Mouse (Mus musculus) spleen, adult 12 weeks (tissue): ENCODE results near the gene Tmed4.

Source experiments
- DNase-seq: peaks from one replicate; pipeline ENCODE4 v3.0.0; 2022; ENCODE audit warnings: low spot score

Tmed4 gene

GRCm38 (mm10) chr11:6274387-6275093 lies at the start of gene Tmed4:
TSS of gene Tmed4 (minus strand) at chr11:6274870.
- peak; percentile 83 for DNase-seq

GRCm38 (mm10) chr11:6323348-6323747 lies 48.7 kb upstream of the Tmed4 start:
- DNase-seq, result no peak

DNA sequence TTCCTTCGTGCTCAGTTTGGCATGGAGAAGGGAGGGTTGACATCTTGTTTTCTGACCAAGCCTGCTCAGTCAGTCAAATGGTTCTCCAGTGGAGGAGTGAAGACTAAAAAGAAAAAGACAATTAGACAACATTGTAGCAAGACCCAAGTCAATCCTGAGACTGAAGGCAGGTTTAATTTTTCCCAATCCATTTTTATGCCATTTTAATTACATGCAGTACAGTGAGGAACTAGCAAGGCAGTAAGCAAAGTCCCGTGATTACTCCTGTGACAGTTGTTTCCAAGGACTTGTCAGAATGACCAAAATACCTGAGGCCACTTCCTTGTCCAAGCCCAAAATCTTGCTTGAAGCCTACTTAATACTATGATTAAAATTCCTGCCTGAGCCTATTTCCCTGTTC lies 47.4 kb upstream of the Tmed4 start:
- DNase-seq, result no peak

DNA sequence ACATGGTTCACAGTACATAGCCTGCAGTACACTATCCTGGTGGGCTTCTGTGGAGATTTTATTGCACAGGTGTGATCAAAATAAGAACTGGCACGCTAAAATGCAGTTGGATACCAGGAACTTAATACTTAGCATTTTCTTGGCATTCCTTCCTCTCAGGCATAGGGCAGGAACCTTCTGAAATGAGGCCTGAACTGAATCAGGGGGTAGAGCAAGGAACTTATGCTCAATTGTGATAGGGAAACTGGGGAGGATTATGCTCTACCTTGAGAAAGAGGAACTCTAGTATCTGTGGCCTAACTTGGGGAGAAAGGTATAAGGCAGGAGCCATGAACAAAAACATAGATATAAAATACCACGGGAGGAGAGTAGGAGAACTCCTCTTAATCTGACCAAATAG lies 44.7 kb upstream of the Tmed4 start:
- no peak for DNase-seq

- no peak for DNase-seq
These were observed 43.9 kb upstream of the Tmed4 start for GRCm38 (mm10) chr11:6318559-6318958.

- no peak for DNase-seq
These were observed 42.2 kb upstream of the Tmed4 start for GRCm38 (mm10) chr11:6316821-6317220.

- DNase-seq, result no peak
These were observed 39.3 kb upstream of the Tmed4 start for GRCm38 (mm10) chr11:6313874-6314406.

DNA sequence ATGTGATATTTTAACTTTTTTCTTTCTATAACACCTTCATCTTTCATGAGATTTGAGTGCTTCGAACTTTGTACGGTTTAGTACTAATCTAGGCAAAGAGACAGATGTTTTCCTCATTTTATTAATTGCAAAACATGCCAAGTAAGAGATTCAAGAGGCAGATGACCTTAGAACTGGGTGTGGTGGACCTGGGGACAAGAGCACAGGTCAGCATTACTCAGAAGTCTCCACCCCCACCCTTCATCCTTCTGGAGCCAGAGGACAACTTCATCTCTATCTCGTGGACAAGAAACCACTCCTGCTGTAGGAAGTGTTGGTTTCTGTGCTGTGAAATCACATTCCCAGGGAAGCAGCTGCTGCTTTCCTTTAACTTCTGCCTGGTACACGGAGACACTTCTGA lies 33.5 kb upstream of the Tmed4 start:
- DNase-seq, result no peak

DNA sequence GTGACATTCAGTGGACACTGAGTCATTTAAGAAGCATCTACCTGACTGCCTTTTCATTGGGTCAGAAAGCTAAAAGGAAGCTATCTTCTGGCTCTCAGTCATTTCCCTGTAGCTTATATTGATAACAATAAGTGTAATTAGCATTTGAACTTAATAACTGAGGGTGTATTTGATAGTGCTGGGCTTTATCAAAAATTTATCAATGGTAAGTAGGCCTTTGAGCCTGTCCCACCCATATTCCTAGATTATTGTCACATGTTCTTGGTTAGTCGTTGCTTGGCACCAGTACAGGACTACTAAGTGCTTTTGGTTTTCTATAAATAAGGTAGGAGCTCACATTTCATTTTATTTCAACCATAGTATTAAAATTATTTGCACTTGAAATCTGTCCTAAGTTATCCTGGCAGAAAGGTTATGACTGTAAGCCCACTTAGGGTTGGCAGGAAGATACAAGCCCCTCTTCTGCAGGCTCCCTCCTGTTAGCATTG lies 31.3 kb upstream of the Tmed4 start:
- DNase-seq, result no peak

DNA sequence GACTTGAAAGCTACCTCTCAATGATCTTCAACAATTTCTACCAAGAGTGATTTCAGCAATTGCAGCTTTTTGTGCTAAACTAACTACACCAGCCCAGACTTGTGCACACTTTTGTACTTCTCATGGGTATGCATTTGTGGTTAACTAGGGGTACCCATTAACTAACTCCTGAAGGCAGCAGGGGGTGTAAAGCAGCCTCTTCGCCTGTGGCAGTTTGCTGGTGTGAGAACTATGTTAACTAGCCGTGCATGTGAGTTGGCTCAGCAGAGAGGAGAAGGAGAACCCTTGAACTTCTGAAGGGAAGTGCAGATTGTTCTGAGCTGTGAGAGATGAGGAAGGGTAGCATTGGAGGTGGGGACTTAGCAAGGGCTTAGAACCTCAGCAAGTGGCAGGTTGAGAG lies 28.1 kb upstream of the Tmed4 start:
- no peak for DNase-seq

DNA sequence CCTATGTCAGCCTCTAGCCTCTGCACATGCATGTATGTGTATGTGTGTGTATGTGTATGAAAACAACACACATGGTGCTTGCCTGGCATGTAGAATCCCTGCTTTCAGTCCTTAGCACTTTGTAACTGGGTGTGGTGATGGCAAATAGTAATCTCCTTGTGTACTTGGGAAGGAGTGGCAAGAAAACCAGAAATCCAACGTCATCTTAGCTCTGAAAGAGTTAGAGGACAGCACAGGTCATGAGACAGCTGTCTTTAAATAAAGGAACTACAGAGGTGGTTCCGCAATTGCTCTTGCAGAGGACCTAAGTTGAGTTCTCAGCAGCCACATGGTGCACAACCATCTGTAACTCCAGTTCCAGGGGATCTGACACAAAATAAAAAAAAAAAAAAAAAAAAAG lies 24.8 kb upstream of the Tmed4 start:
- no peak for DNase-seq

- no peak for DNase-seq
These were observed 21.4 kb upstream of the Tmed4 start for GRCm38 (mm10) chr11:6296077-6296476.

DNA sequence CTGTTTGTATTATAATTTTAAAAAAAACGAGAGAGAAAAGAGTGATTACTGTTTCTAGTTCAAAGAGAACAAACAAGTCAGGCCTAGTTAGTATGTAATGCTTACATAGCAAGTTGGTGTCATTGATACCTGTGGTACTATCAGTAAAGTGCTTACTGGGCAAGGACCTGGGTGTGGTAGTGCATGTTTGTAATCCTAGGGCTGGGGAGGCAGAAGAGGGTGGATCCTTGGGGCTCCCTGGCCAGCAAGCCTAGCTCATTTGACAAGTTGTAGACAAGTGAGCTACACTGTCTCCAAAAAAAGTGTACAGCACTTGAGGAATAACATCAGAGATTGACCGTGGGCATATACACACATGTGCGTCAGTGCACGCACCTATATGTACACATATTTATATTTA lies 20.0 kb upstream of the Tmed4 start:
- peak; percentile 34 for DNase-seq

GRCm38 (mm10) chr11:6293601-6294000 lies 18.9 kb upstream of the Tmed4 start:
- no peak for DNase-seq

DNA sequence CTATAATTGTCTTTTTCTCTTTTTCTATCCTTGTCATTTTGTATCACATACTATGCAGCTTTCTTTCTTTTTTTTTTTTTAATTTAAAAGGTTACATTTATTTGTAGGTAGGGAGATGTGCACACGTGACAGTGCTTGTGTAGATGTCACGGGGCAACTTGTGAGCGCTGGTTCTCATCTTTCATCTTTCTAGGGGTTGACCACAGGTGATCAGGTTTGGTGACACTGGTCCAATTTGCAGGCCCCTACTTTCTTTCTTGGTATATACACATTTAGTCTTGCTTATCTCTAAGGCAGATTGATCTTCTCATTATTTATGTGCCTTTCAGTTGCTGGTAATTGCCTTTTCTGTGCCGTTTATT lies 18.3 kb upstream of the Tmed4 start:
- DNase-seq, result no peak

- peak; percentile 78 for DNase-seq
These were observed 17.7 kb upstream of the Tmed4 start for GRCm38 (mm10) chr11:6292116-6292987.

DNA sequence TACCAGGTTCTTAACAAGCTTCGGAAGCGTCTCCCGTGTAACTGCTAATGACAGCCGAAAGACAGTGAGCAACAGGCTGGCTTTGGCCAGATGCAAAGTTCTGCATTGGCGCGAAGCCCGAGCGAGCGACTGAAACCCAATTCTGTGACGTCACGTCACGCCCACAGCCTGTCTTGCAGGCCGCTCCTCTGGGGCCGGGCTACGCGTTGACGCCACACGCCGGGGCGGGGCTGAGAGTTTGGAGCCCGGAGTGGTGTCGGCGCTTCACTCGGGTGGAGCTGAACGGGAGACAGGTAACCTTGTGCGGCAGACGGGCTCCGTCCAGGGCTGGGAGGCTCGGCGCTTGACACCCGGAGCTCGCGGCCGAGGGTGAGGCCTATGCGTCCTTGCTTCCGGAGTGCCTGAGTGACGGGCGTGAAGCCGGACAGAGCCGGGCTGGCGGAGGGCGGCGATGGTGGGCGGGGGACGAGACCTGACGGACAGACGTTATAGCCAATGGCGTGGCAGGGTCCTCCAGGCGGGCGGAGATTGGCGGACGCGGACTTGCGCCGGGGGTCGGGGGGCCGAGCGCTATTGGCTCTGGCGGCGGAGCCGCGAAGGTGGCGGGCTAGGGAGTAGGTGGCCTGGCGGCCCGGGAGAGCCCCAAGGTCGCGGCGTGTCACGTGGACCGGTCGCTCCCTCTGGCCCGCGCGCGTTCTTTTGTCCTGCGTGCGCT lies 16.9 kb upstream of the Tmed4 start, which contains the start of gene Ogdh:
Gene Ogdh, plus strand, starts transcription at position 233 of the 715 bp plus-strand sequence.
- DNase-seq, result peak; percentile 99

DNA sequence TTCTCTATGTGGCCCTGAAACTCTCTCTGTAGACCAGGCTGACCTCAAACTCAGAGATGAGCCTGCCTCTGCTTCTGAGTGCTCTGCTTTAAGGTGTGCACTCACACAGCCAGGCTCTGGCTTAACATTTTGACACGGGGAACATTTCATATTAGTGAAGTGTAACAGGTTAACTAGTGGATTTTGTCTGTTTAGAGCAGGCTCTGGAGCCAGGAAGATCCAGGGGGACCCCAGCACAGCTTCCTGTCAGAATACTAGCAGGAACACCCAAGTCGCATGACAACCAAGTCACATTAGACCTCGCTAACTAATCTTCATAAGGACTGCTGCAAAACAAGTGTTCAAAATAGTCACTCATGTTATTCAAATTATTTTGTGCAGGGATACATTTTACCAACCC lies 16.2 kb upstream of the Tmed4 start:
- DNase-seq, result peak; percentile 6

GRCm38 (mm10) chr11:6290138-6290537 lies 15.5 kb upstream of the Tmed4 start:
- no peak for DNase-seq

DNA sequence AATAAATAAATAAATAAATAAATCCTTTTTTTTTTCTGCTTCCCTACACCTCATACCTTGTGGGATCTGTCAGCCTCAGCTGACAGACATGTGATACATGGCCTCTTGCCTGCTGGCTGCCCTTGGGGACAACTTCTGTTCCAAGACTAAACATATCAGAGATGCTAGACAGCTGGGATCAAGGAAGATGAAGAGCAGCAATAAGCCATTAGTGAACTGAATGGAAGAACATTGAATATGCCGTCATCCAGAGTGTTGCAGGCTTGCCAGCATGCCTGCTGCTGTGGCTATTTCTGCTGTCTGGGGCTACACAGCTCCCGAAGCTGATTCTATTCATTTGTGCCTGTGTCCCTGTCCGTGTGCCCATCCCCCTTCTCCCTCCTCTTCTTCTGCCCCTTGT lies 8.3 kb upstream of the Tmed4 start:
- no peak for DNase-seq

DNA sequence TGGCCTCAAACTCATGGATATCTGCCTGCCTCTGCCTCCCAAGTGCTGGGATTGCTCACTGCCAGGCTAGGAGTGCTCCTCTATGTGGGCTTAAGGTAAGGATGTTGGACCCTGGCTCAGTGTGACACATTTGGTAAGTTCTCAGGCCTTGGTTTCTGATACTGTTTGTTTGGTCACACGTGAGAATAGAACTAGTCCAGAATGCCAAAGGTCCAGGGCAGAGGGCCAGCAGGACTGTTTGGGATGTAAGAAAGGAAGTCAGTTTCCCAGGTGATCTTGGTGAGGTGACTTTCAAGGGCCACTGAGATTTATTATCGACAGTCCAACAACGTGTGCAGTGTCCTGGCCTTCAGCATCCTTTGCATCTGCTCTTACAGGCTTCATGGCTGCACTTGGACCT lies 1.8 kb upstream of the Tmed4 start:
- DNase-seq, result no peak

GRCm38 (mm10) chr11:6275094-6275484 lies 419 bp upstream of the Tmed4 start:
- DNase-seq, result no peak
